Mouse (Mus musculus) forebrain, embryonic 10.5 days (tissue): ENCODE results near the gene Dleu7. TPM values are rescaled to one million over a fixed set of nuclear protein-coding genes. Genes with fewer than 3 reads are reported as not detected.

Experiments used
- DNase-seq: peaks from one replicate; pipeline ENCODE4 v3.0.0-alpha.2; 2017; ENCODE audit warnings: low spot score; ENCODE audit errors: extremely low spot score
- H3K27ac ChIP-seq: fragments of 300-500 bp; sonication (generic); 2 replicates; pipeline ENCODE4 v1.5.1; 2016; ENCODE audit warnings: mild to moderate bottlenecking
- H3K27me3 ChIP-seq: fragments of 300-500 bp; sonication (generic); 2 replicates; pipeline ENCODE4 v1.6.1; 2016; ENCODE audit warnings: mild to moderate bottlenecking; ENCODE audit not compliant: poor library complexity, severe bottlenecking
- H3K36me3 ChIP-seq: fragments of 300-500 bp; sonication (generic); replicated peaks from 2 replicates; pipeline ENCODE4 v1.6.1; 2016; ENCODE audit warnings: mild to moderate bottlenecking, moderate library complexity
- H3K4me1 ChIP-seq: fragments of 300-500 bp; sonication (generic); 2 replicates; pipeline ENCODE4 v1.6.1; 2016
- H3K4me3 ChIP-seq: fragments of 300-500 bp; sonication (generic); 2 replicates; pipeline ENCODE4 v1.5.1; 2016; ENCODE audit warnings: mild to moderate bottlenecking, moderate library complexity
- H3K9me3 ChIP-seq: fragments of 300-500 bp; sonication (generic); 2 replicates; pipeline ENCODE4 v1.6.1; 2016; ENCODE audit warnings: mild to moderate bottlenecking, moderate library complexity
- WGBS: fragments of 180-500 bp; shearing (Covaris S2); methylation state at CpG from one replicate; pipeline ENCODE4 v1.1.7; 2016; 5-methylcytosine and 5-hydroxymethylcytosine counted together
- polyA plus RNA-seq: library from polyadenylated mRNA; unstranded; fragments of >200 nt; fragmentation: Nextera tagmentation; extraction: Ambion mirVana; gene quantifications from 2 replicates; pipeline ENCODE4 v1.2.1, GENCODE M21; 2016

The Dleu7 gene
- polyA plus RNA-seq, 1 experiment from 2014 or later = 5.8 TPM

DNA sequence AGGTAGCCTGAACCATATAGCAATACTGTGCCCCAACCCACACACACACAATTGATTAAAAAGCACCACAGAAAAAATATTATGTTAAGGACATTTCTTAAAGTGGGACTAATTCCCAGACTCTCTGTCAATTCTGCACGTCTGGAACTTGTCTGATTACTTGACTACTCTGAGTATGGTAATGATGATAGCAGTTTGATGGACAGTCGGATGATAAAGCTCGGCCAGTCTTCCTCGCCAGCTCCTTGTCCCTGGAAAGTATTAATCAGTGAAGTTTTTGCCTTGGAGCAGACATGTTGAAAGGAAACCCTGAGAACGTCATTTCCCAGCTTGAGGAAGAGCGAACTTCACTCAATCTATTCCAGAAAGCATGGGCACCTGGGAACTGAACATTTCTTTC lies 34.7 kb downstream of the Dleu7 start:
- H3K27me3 ChIP-seq = no peaks in the 10 kb centered on the region
- no peak overlapping the region for H3K27ac ChIP-seq
- no peak for DNase-seq
- H3K4me3 ChIP-seq = no peak overlapping the region
- no peaks in the 10 kb centered on the region for H3K9me3 ChIP-seq
- WGBS = 82% methylated on average over 6 of the region's 6 CpGs
- no peaks in the 10 kb centered on the region for H3K36me3 ChIP-seq
- H3K4me1 ChIP-seq = peaks cover 8% of the 10 kb centered on the region

DNA sequence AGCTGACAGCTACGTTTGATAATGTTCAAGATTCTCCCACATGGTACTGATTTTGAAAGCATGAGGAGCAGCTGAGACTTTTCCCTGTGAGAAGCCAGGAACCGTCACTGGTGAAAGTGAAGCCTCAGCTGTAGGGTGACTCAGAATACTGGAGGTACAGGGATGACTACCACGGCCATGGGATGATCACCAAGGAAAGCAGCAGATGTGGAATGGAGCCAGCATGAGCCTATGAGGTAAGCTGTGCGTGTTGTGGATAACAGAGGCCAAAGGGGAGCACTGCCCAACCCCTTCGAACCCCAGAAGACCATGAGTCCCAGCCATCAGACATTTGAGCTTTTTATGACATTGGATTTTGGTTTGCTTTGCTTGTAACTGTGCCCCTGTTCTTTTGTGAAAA lies 36.8 kb downstream of the Dleu7 start:
- no peak overlapping the region for H3K27ac ChIP-seq
- WGBS = 86% methylated on average over 5 of the region's 5 CpGs
- H3K4me1 ChIP-seq = peaks cover 8% of the 10 kb centered on the region
- H3K36me3 ChIP-seq = no peaks in the 10 kb centered on the region
- H3K9me3 ChIP-seq = no peaks in the 10 kb centered on the region
- no peak overlapping the region for H3K4me3 ChIP-seq
- H3K27me3 ChIP-seq = no peaks in the 10 kb centered on the region
- DNase-seq = no peak

DNA sequence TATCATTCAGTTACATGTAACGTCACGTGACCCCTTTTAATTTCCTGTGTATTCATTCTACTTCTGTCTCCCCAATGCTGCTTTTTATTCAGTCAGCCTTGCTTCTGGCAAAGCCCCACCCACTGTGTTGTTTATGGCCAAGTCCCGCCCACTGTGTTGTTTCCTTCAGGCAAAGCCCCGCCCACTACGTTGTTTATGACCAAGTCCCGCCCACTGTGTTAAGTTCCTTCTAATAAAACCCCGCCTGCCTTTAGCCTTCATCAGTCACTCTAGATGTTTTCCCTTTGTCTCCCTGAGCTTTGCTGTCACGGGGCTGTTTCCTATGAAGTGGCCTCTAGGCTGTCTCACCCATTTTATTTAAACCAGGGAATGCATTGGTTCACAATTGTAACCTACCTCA lies 38.5 kb downstream of the Dleu7 start:
- Histone ChIP-seq H3K27me3 (no peaks in the 10 kb centered on the region), H3K36me3 (no peaks in the 10 kb centered on the region), H3K4me3 (no peak overlapping the region), H3K9me3 (no peaks in the 10 kb centered on the region), H3K27ac (no peak overlapping the region), H3K4me1 (peaks cover 8% of the 10 kb centered on the region)
- 71% methylated on average over 8 of the region's 8 CpGs for WGBS
- no peak for DNase-seq

DNA sequence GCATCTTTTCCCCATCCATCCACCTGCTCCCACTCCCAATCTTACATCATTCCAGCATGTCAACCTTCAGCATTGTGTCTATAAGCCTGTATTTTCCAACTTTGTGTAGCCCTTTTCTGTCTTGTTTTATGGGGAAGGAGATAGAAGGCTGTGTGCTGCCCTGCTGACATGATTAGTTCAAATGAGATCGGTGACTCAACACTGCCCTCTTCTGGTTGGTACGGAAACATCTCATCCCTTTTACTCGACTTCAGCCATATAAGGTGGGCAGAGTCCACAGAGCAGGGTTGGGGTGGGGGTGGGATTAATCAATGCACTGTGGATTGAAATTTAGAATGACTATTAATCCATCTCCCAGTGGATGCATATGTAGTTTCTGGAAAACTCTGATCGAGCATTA lies 40.8 kb downstream of the Dleu7 start:
- no peak overlapping the region for H3K27ac ChIP-seq
- no peaks in the 10 kb centered on the region for H3K27me3 ChIP-seq
- peak; percentile 57 for DNase-seq
- peaks cover 7% of the 10 kb centered on the region for H3K4me1 ChIP-seq
- H3K36me3 ChIP-seq = no peaks in the 10 kb centered on the region
- no peaks in the 10 kb centered on the region for H3K9me3 ChIP-seq
- H3K4me3 ChIP-seq = no peak overlapping the region
- WGBS = 7% methylated on average over 4 of the region's 4 CpGs

DNA sequence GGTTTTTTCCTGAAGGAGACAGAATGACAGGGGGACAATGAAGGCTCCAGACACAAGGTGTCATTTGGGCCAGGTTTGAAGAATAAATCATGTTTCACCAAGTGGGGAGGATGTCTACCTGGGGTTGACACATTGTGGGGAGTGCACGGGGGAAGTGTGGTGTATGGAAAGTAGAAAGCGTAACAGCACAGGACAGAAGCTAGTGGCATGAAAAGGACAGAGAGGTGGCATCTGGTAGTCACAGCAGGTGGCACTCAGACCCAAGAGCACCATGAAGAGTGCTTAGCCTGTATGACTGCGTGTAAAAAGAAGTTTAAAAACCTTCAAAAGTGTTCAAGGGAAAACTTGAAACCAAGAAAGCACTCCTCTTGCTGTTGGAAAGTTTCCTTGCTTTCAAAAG lies 42.8 kb downstream of the Dleu7 start:
- Histone ChIP-seq H3K27ac (no peak overlapping the region), H3K9me3 (no peaks in the 10 kb centered on the region), H3K27me3 (no peaks in the 10 kb centered on the region), H3K36me3 (no peaks in the 10 kb centered on the region), H3K4me1 (peaks cover 14% of the 10 kb centered on the region), H3K4me3 (no peak overlapping the region)
- WGBS = 78% methylated on average over 3 of the region's 3 CpGs
- DNase-seq = no peak

DNA sequence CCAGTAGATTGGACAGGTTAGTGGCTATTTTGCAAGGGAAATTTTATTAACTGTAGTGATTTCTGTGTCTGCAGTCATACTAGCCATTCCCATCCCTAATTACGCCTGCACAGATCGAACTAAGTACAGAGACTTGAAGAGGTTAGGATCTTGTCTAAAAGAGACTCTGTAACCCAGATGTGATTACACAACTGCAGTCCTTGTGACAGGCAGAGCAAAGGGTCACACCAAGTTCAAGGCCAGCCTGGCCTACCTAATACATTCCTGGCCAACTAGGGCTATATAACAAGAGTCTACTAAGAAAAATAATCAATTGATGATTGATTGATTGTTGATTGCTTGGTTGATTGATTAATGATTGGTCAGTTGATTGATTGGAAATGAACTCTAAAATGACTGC lies 43.6 kb downstream of the Dleu7 start:
- H3K36me3 ChIP-seq = no peaks in the 10 kb centered on the region
- no peaks in the 10 kb centered on the region for H3K27me3 ChIP-seq
- no peak overlapping the region for H3K27ac ChIP-seq
- no peak overlapping the region for H3K4me3 ChIP-seq
- H3K9me3 ChIP-seq = no peaks in the 10 kb centered on the region
- H3K4me1 ChIP-seq = peaks cover 11% of the 10 kb centered on the region
- DNase-seq = no peak
- WGBS = 92% methylated on average over 2 of the region's 2 CpGs

DNA sequence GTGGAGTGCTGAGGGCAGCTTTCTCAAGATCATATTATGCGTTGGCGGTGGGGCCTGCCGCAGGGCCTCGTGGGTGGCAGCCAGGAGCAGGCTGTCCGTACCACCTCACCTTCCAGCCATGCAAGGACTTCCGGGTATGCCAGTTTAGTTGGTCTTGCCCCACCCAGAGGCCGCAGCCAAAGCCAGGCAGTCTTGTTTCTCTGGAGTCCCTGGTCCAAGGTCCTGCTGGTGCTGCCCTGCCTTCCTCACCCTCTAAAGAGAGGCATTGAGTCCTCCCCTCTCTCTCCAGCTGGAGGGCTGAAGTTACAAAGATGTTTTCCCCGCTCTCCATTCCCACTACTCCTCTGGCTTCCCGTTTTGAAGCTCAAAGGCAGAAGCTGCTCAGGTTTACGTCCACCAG lies 44.1 kb downstream of the Dleu7 start:
- DNase-seq = no peak
- WGBS = 89% methylated on average over 10 of the region's 10 CpGs

DNA sequence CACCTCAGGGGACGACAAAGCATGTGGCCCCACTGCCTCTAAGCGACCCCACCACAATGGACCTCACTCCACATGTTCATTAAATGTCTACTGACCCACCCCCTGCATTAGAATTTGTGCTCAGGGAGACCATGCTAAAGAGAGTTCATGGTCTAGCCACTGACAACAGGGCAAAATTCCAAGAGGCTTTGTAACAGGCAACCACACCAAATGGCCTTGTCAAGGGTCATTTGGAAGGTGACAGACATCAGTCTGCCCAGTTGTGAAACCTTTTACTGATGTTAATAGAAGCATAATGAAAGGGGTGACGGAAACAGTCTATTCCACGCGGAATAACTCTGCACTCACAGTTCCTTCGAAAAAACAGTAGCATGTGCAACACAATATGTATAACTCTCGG lies 44.5 kb downstream of the Dleu7 start:
- Histone ChIP-seq H3K4me3 (no peak overlapping the region), H3K27me3 (no peaks in the 10 kb centered on the region), H3K4me1 (peaks cover 10% of the 10 kb centered on the region), H3K36me3 (no peaks in the 10 kb centered on the region), H3K9me3 (no peaks in the 10 kb centered on the region), H3K27ac (no peak overlapping the region)
- no peak for DNase-seq
- WGBS = 78% methylated on average over 7 of the region's 7 CpGs

More for the DNA sequence above, 44.1 kb downstream of the Dleu7 start:
- no peak overlapping the region for H3K27ac ChIP-seq
- H3K36me3 ChIP-seq = no peaks in the 10 kb centered on the region
- no peaks in the 10 kb centered on the region for H3K27me3 ChIP-seq
- peaks cover 10% of the 10 kb centered on the region for H3K4me1 ChIP-seq
- no peaks in the 10 kb centered on the region for H3K9me3 ChIP-seq
- H3K4me3 ChIP-seq = no peak overlapping the region

DNA sequence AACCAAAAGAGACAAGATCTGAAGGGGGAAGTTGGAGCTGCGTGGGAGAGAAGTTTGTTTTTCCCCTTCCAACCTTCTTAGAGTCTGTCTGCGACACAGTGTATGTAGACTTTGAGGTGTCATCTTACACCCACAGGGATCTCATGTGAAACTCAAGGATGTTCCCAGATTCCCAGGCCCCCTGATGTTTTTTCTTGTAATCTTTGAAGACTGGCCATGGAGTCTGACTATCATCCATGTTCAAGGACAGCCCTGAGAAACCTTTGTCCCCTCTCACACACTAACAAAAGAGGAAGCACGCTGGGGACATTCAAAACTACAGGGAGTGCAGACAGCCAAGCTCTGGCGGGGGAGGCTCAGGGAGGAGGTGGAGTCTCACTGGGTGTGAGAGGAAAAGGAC lies 47.3 kb downstream of the Dleu7 start:
- no peaks in the 10 kb centered on the region for H3K36me3 ChIP-seq
- WGBS = 28% methylated on average over 4 of the region's 4 CpGs
- H3K27ac ChIP-seq = no peak overlapping the region
- no peaks in the 10 kb centered on the region for H3K9me3 ChIP-seq
- peaks cover 15% of the 10 kb centered on the region for H3K4me1 ChIP-seq
- H3K4me3 ChIP-seq = no peak overlapping the region
- H3K27me3 ChIP-seq = no peaks in the 10 kb centered on the region
- no peak for DNase-seq

DNA sequence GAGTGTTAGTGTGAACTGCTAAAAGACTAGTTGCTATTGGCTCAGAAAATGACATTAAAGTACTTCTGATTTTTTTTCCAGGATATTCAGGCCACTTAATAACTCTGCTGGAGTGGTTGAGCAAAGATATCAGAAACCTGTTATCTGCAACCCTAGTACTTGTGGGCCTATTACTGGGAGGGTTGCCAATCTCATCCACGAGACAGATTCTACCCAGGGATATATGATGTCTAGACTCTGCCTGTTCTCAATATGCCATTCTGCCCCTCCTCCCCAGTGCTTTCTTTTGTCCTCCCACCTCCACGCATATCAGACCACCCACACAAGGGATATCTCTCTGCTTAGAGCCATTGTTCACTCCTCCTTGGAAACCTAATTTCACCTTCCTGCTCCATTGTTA lies 49.3 kb downstream of the Dleu7 start:
- Histone ChIP-seq H3K4me3 (no peak overlapping the region), H3K36me3 (no peaks in the 10 kb centered on the region), H3K9me3 (no peaks in the 10 kb centered on the region), H3K27ac (no peak overlapping the region), H3K4me1 (peaks cover 15% of the 10 kb centered on the region), H3K27me3 (no peaks in the 10 kb centered on the region)
- no peak for DNase-seq
- WGBS = 82% methylated on average over 2 of the region's 2 CpGs

DNA sequence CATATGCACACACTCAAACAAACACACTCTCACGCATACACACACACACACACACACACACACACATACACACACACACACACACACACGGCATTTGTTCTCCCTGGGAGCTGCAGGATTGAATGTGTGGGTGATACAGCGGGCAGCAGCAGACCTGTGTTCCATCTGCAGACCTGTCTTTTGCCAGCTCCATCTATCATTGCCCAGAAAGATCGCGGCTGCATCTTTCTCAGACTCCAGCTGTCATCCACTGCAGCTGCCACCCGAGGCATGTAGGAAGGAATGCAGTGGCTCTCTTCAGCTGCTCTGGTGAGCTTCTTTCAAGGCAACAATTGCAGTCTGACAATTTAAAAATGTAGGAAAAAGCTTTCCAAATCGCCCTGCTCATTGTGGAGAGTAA lies 56.9 kb downstream of the Dleu7 start:
- WGBS = 79% methylated on average over 7 of the region's 7 CpGs
- Histone ChIP-seq H3K9me3 (no peaks in the 10 kb centered on the region), H3K27me3 (no peaks in the 10 kb centered on the region), H3K4me3 (no peak overlapping the region), H3K36me3 (no peaks in the 10 kb centered on the region), H3K4me1 (peaks cover 3% of the 10 kb centered on the region), H3K27ac (no peak overlapping the region)
- no peak for DNase-seq

DNA sequence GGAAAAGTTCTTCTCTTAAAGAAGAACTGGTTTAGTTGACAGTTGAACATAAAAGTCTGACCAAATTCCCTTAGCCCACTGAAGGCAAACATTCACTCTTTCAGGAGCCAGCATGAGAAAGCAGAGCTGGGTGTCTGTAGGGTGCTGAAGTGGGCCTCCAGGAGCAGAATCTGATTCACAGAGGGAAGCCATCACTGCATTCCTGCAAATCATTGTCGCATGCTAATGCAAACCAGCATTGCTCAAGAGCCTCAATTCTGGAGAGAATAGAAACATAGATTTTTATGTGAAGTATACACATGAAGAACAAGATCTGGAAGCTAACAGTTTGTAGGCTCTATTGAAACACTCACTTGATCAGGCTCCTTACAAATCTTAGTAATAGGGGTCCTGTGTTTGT lies 57.6 kb downstream of the Dleu7 start:
- no peak for DNase-seq
- Histone ChIP-seq H3K9me3 (no peaks in the 10 kb centered on the region), H3K4me1 (peaks cover 8% of the 10 kb centered on the region), H3K27me3 (no peaks in the 10 kb centered on the region), H3K4me3 (no peak overlapping the region), H3K27ac (no peak overlapping the region), H3K36me3 (no peaks in the 10 kb centered on the region)
- 70% methylated on average over 1 of the region's 1 CpGs for WGBS

DNA sequence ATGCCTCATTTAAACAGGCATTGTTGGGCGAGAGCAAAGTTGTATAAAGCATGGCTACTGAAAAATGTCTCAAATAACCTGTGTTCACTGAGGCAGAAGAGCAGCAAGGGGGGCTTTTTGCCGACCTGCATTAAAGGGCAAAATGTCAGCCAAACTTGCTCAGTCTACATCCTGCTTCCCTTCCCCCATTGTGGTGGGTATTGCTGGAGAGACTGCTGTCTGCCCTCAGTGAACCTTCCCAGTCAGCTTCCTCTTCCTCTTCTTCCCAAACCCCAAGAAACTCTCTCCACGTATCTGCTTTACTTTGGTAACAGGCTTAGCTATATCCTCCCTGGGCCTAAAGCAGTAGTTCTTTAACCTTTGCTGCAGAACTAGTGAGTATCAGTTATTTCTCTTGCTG lies 61.9 kb downstream of the Dleu7 start:
- DNase-seq = no peak
- Histone ChIP-seq H3K9me3 (no peaks in the 10 kb centered on the region), H3K36me3 (no peaks in the 10 kb centered on the region), H3K27ac (no peak overlapping the region), H3K27me3 (no peaks in the 10 kb centered on the region), H3K4me1 (peaks cover 18% of the 10 kb centered on the region), H3K4me3 (no peak overlapping the region)
- 49% methylated on average over 3 of the region's 3 CpGs for WGBS

DNA sequence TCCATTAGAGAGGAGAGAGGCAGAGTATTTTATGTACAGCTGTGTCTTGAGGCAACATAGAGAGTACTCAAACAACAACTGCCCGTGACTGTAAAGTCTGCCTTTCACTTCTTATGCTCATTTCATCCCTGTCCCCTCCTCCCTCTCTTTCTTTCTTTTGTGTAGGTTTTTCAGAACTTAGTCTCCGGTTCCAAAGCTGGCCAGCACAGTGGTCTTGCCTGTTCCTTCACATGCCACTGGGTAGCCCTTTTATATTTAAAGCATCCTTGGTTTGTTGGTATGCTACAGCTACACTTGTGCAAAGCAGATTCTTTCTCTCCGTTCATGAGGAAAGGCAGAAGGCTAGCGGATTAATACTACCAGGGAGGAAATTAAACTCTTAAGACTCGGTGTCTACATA lies 65.7 kb downstream of the Dleu7 start:
- no peaks in the 10 kb centered on the region for H3K27me3 ChIP-seq
- H3K27ac ChIP-seq = 0 out of 2 replicates have a peak overlapping the region, but pooled peaks have one; percentile 11
- DNase-seq = no peak
- no peaks in the 10 kb centered on the region for H3K36me3 ChIP-seq
- no peaks in the 10 kb centered on the region for H3K9me3 ChIP-seq
- H3K4me3 ChIP-seq = no peak overlapping the region
- H3K4me1 ChIP-seq = peaks cover 18% of the 10 kb centered on the region
- WGBS = 68% methylated on average over 5 of the region's 5 CpGs
